Mouse (Mus musculus) limb, embryonic 10.5 days (tissue): Measurements from ENCODE around the gene Rhob. TPM values are rescaled to one million over a fixed set of nuclear protein-coding genes. Genes with fewer than 3 reads are reported as not detected.

Source experiments
- DNase-seq: peaks from one replicate; pipeline ENCODE4 v3.0.0-alpha.2; 2017; ENCODE audit warnings: low spot score
- H3K27ac ChIP-seq: fragments of 300-500 bp; sonication (generic); 2 replicates; pipeline ENCODE4 v1.5.1; 2016; ENCODE audit warnings: mild to moderate bottlenecking
- H3K27me3 ChIP-seq: fragments of 300-500 bp; sonication (generic); 2 replicates; pipeline ENCODE4 v1.6.1; 2016; ENCODE audit warnings: low read depth, mild to moderate bottlenecking; ENCODE audit not compliant: poor library complexity, severe bottlenecking
- H3K36me3 ChIP-seq: fragments of 300-500 bp; sonication (generic); 2 replicates; pipeline ENCODE4 v1.6.1; 2016; ENCODE audit warnings: mild to moderate bottlenecking, moderate library complexity
- H3K4me1 ChIP-seq: fragments of 300-500 bp; sonication (generic); 2 replicates; pipeline ENCODE4 v1.6.1; 2016
- H3K4me3 ChIP-seq: fragments of 300-500 bp; sonication (generic); 2 replicates; pipeline ENCODE4 v1.5.1; 2016; ENCODE audit warnings: mild to moderate bottlenecking, moderate library complexity
- H3K9me3 ChIP-seq: fragments of 300-500 bp; sonication (generic); replicated peaks from 2 replicates; pipeline ENCODE4 v1.6.1; 2016; ENCODE audit warnings: mild to moderate bottlenecking
- WGBS: fragments of 180-500 bp; shearing (Covaris S2); methylation state at CpG from one replicate; pipeline ENCODE4 v1.1.7; 2016; 5-methylcytosine and 5-hydroxymethylcytosine counted together
- polyA plus RNA-seq: library from polyadenylated mRNA; unstranded; fragments of >200 nt; fragmentation: Nextera tagmentation; extraction: Ambion mirVana; gene quantifications from 2 replicates; pipeline ENCODE4 v1.2.1, GENCODE M21; 2016

The Rhob gene
- polyA plus RNA-seq = 14.7 and 16.7 TPM in 2 replicates

DNA sequence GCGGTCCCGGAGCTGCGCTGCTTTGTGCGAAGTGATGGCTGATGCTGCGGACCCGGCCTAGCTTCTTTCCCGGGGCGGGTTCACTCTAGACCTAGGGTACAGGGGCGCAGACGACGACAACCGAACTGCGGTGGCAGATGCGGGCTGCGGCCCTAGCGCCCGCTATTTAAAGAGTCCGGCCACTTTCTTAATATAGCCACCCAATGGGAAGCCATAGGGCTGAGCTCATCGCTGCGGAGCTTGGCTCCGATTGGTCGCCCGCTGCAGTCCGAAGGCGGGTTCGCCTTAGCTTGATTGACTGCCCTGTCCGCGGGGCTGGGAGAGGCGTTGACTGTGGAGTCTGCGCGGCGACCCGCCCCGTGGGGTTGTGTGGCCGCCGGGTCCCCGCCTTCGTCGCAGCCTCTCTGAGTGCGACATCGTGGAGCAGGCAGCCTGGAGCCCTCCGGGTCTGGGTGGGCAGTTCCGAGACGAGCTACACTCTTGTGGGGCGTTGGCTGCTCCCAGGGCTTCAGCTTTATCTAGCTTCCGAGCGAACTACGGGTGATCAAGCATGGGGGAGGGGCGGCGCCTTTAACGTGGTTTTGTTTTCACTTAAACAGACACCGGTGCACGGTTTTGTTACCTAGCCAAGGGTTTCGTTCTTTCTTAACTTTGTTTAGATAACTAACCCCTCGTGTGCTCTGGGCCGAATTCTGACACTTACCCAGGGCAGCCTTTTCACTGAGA is at the start of gene Rhob:
TSS of gene Rhob (minus strand) at position 139 of the 726 bp plus-strand sequence.
- Histone ChIP-seq H3K27me3 (no peaks in the 10 kb centered on the region), H3K4me3 (peak within 1 kb of the TSS; percentile 88), H3K27ac (peak within 1 kb of the TSS; percentile 98), H3K4me1 (peaks cover 51% of the 10 kb centered on the region), H3K36me3 (no peaks in the 10 kb centered on the region), H3K9me3 (no peaks in the 10 kb centered on the region)
- WGBS = under 1% methylated on average over 56 of the region's 56 CpGs
- DNase-seq = peak; percentile 92

GRCm38 (mm10) chr12:8547357-8547756 is 47.5 kb upstream of the Rhob start:
- H3K27ac ChIP-seq = no peak overlapping the region
- H3K9me3 ChIP-seq = no peaks in the 10 kb centered on the region
- no peak overlapping the region for H3K4me3 ChIP-seq
- peak; percentile 82 for DNase-seq
- no peaks in the 10 kb centered on the region for H3K27me3 ChIP-seq
- H3K36me3 ChIP-seq = no peaks in the 10 kb centered on the region
- H3K4me1 ChIP-seq = no peaks in the 10 kb centered on the region
- 21% methylated on average over 11 of the region's 11 CpGs for WGBS

DNA sequence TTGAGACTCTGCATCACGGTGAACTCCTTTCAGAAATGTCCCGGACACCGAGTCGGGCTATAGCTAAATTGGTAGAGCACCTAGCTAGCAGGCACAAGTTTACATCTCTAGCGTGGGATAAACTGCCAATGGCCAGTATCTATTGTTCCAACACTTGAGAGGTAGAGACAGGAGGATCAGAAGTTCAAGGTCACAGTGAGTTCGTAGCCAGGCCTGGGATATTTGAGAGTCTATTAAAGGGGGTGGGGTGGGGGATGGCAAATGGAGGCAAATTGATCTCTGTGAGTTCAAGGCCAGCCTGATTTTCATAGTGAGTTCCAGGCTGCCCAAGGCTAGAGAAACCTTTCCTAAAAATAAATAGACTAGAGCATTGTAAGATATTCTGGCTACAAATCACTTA is 47.0 kb upstream of the Rhob start:
- no peaks in the 10 kb centered on the region for H3K4me1 ChIP-seq
- no peaks in the 10 kb centered on the region for H3K27me3 ChIP-seq
- no peak overlapping the region for H3K4me3 ChIP-seq
- DNase-seq = no peak
- no peaks in the 10 kb centered on the region for H3K9me3 ChIP-seq
- H3K27ac ChIP-seq = no peak overlapping the region
- no peaks in the 10 kb centered on the region for H3K36me3 ChIP-seq
- WGBS = 90% methylated on average over 6 of the region's 6 CpGs

- H3K36me3 ChIP-seq = no peaks in the 10 kb centered on the region
- no peaks in the 10 kb centered on the region for H3K27me3 ChIP-seq
- no peak overlapping the region for H3K4me3 ChIP-seq
- no peak overlapping the region for H3K27ac ChIP-seq
- WGBS = 87% methylated on average over 5 of the region's 5 CpGs
- no peaks in the 10 kb centered on the region for H3K4me1 ChIP-seq
- no peak for DNase-seq
- no peaks in the 10 kb centered on the region for H3K9me3 ChIP-seq
Measured at GRCm38 (mm10) chr12:8545066-8545610, 45.3 kb upstream of the Rhob start.

DNA sequence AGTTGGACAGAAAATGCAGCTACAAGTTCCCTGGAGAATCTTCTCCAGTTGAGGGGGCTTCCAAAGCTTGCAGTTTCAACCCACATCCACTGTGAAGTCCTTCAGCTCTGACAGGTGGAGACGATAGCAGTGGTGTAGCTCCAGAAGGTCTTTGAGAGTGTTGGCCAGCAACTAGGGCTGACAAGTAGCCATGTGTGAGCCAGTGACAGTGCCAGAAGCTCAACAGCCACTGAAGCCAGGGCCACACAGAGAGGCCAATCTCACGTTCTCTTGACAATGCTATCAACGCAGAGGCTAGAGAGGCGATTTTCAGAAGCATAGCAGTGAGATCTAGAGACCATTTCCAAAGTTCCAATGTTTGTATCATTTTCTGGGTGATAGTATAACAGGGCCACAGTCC is 42.6 kb upstream of the Rhob start:
- Histone ChIP-seq H3K36me3 (no peaks in the 10 kb centered on the region), H3K4me3 (no peak overlapping the region), H3K27me3 (no peaks in the 10 kb centered on the region), H3K4me1 (no peaks in the 10 kb centered on the region), H3K27ac (no peak overlapping the region), H3K9me3 (no peaks in the 10 kb centered on the region)
- no peak for DNase-seq
- 85% methylated on average over 4 of the region's 4 CpGs for WGBS

- no peak overlapping the region for H3K4me3 ChIP-seq
- H3K4me1 ChIP-seq = no peaks in the 10 kb centered on the region
- no peak for DNase-seq
- H3K27me3 ChIP-seq = no peaks in the 10 kb centered on the region
- no peaks in the 10 kb centered on the region for H3K36me3 ChIP-seq
- H3K27ac ChIP-seq = no peak overlapping the region
- H3K9me3 ChIP-seq = no peaks in the 10 kb centered on the region
- WGBS = 89% methylated on average over 13 of the region's 13 CpGs
Measured at GRCm38 (mm10) chr12:8539471-8539870, 39.7 kb upstream of the Rhob start.

GRCm38 (mm10) chr12:8537291-8537690 is 37.5 kb upstream of the Rhob start:
- H3K27me3 ChIP-seq = no peaks in the 10 kb centered on the region
- H3K36me3 ChIP-seq = no peaks in the 10 kb centered on the region
- no peak overlapping the region for H3K4me3 ChIP-seq
- H3K27ac ChIP-seq = no peak overlapping the region
- 93% methylated on average over 5 of the region's 5 CpGs for WGBS
- H3K9me3 ChIP-seq = no peaks in the 10 kb centered on the region
- H3K4me1 ChIP-seq = no peaks in the 10 kb centered on the region
- DNase-seq = no peak

DNA sequence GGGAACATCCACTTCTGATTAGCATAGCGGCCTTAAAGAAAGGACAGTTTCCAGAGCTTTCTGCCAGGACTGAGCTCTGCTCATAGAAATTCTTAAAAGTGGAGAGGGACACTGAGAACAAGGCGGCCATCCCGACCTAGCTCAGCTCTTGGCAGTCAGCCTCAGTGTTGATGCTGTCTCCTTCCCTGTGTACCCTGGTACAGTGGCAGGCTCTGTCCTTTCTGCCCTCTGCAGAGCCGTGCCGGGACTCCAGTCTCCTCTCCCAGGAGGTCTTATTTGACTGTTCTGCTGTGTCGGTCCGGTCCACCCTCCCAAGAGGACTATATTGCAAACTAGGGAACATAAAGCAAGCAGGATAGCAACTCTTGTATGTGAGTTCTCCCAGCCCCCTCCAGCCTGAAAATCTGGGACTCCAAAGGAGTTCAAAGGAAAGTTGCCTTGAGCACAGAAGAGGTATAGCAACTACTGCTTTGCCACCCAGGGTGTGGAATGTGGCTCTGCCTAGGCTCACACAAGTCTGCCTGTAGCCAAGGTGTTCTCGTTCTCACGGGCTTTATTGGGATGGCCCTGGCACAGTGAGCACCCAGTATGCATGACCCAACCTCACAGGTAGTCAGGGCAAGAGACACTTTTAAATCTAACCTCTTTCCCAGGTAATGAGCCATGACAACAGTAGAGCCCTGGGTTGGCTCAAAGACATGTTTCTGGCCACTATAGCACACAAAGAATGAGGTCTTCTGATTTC is 36.6 kb upstream of the Rhob start:
- H3K36me3 ChIP-seq = no peaks in the 10 kb centered on the region
- H3K4me1 ChIP-seq = no peaks in the 10 kb centered on the region
- H3K9me3 ChIP-seq = no peaks in the 10 kb centered on the region
- H3K4me3 ChIP-seq = no peak overlapping the region
- H3K27ac ChIP-seq = no peak overlapping the region
- DNase-seq = no peak
- 76% methylated on average over 9 of the region's 9 CpGs for WGBS
- H3K27me3 ChIP-seq = no peaks in the 10 kb centered on the region

- Histone ChIP-seq H3K4me1 (no peaks in the 10 kb centered on the region), H3K4me3 (no peak overlapping the region), H3K36me3 (no peaks in the 10 kb centered on the region), H3K27ac (no peak overlapping the region), H3K9me3 (no peaks in the 10 kb centered on the region), H3K27me3 (no peaks in the 10 kb centered on the region)
- no peak for DNase-seq
- WGBS = 85% methylated on average over 7 of the region's 7 CpGs
Measured at GRCm38 (mm10) chr12:8535596-8535995, 35.8 kb upstream of the Rhob start.

GRCm38 (mm10) chr12:8534915-8535314 is 35.1 kb upstream of the Rhob start:
- H3K4me1 ChIP-seq = no peaks in the 10 kb centered on the region
- 76% methylated on average over 1 of the region's 1 CpGs for WGBS
- no peak for DNase-seq
- H3K9me3 ChIP-seq = no peaks in the 10 kb centered on the region
- no peaks in the 10 kb centered on the region for H3K36me3 ChIP-seq
- H3K4me3 ChIP-seq = no peak overlapping the region
- no peak overlapping the region for H3K27ac ChIP-seq
- no peaks in the 10 kb centered on the region for H3K27me3 ChIP-seq

DNA sequence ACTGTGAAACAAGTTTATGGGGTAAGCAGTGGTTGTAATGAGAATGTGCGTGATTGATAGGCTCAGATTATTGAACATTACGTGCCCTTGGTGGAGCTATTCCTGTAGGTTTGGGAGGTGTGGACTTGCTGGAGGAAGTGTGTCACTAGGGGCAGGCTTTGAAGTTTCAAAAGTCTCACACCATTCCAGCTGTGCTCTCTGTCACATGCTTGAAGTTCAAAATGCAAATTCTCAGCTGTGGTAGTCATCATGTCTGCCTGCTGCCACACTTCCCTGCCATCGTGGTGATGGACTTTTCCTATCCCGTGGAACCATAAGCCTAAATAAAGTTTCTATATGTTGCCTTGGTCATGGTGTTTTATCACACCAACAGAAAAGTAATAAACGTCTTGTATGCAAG is 28.0 kb upstream of the Rhob start:
- 80% methylated on average over 5 of the region's 5 CpGs for WGBS
- Histone ChIP-seq H3K36me3 (no peaks in the 10 kb centered on the region), H3K4me1 (no peaks in the 10 kb centered on the region), H3K27ac (no peak overlapping the region), H3K4me3 (no peak overlapping the region), H3K9me3 (no peaks in the 10 kb centered on the region), H3K27me3 (no peaks in the 10 kb centered on the region)
- no peak for DNase-seq

DNA sequence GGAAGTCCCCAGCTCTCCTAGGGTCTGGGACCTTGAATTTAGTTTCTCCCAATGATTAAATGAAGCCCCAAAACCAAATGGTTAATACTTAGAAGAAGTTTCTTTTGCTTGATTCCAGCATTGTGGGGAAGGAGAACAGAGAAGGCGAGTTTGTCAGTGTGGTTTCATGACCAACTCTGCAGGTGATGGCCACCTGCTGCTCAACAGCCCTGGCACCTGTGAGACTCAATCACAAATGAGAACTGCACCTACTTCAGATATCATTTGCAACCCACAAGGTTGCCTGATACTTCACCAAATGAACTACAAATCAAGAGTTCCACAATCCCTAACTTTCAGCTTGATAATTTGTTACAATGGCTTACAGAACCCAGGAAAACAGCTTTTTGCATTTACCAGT is 27.4 kb upstream of the Rhob start:
- Histone ChIP-seq H3K4me3 (no peak overlapping the region), H3K27me3 (no peaks in the 10 kb centered on the region)
- WGBS = 79% methylated on average over 1 of the region's 1 CpGs

DNA sequence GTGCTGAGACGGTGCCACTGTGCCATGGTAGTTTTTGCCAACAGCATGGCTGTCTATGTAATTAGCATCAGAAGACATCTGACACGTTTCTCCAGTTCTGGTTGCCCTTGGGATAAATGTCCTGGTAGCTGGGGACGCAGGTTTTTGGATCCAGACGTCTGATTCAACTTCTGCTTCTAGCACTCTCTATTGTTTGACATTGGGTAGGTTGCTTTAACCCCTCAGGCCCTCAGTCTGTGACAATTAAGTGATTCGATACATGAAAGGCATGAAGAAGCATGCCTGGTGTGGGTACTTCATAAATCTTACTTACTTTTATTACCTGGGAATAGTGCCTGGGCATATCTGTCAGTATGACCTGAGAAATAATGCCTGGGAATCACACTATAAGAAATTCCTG is 24.3 kb upstream of the Rhob start:
- Histone ChIP-seq H3K4me1 (peaks cover 18% of the 10 kb centered on the region), H3K27me3 (no peaks in the 10 kb centered on the region), H3K27ac (no peak overlapping the region), H3K9me3 (no peaks in the 10 kb centered on the region), H3K36me3 (no peaks in the 10 kb centered on the region), H3K4me3 (no peak overlapping the region)
- DNase-seq = no peak
- 66% methylated on average over 5 of the region's 5 CpGs for WGBS

More for the DNA sequence above, 27.4 kb upstream of the Rhob start:
- Histone ChIP-seq H3K4me1 (no peaks in the 10 kb centered on the region), H3K36me3 (no peaks in the 10 kb centered on the region), H3K27ac (no peak overlapping the region), H3K9me3 (no peaks in the 10 kb centered on the region)
- DNase-seq = no peak
